Mouse (Mus musculus) T-cell, adult 66 days (primary cell): ENCODE measurements around the gene Rhox2c. TPM values are rescaled to one million over a fixed set of nuclear protein-coding genes. Genes with fewer than 3 reads are reported as not detected.

Experiments
- total RNA-seq, 2 experiments: library from RNA; stranded (reverse); gene quantifications; 3 replicates in 1 of 2; 4 replicates in 1 of 2; pipeline ENCODE4 v1.2.4; 2023

The Rhox2c gene
- total RNA-seq: not detected

GRCm38 (mm10) chrX:37453380-37453779, at the start of gene Rhox2c:
Rhox2c (plus strand) TSS chrX:37453680.

GRCm38 (mm10) chrX:37411767-37412166, 41.7 kb upstream of the Rhox2c start, which contains the start of gene Rhox2b:
Rhox2b (plus strand) TSS chrX:37412067.

GRCm38 (mm10) chrX:37432194-37432593, 21.3 kb upstream of the Rhox2c start, which contains the start of gene Rhox4b:
Rhox4b (plus strand) TSS chrX:37432494.

GRCm38 (mm10) chrX:37458285-37458684, 4.8 kb downstream of the Rhox2c start, which contains the start of gene Rhox3c:
Rhox3c (plus strand) TSS chrX:37458585.

GRCm38 (mm10) chrX:37480037-37480436, 26.6 kb downstream of the Rhox2c start, which contains the start of gene Rhox4c:
Rhox4c (plus strand) TSS chrX:37480337.

GRCm38 (mm10) chrX:37514059-37514458, 60.6 kb downstream of the Rhox2c start, which contains the start of gene Rhox4d:
Rhox4d (plus strand) TSS chrX:37514359.

Other genes with a start within 250 kb of the Rhox2c start
- gene Gm9, start 242.6 kb upstream of the Rhox2c start, total RNA-seq: not detected
- not detected for gene Rhox1, start 231.4 kb upstream of the Rhox2c start, total RNA-seq
- gene Rhox2a, start 208.7 kb upstream of the Rhox2c start, total RNA-seq: not detected
- gene Rhox3a, start 203.8 kb upstream of the Rhox2c start, total RNA-seq: not detected
- not detected for gene Rhox4a, start 188.3 kb upstream of the Rhox2c start, total RNA-seq
- gene Rhox3a2, start 73.7 kb upstream of the Rhox2c start, total RNA-seq: not detected
- gene Rhox4a2, start 62.8 kb upstream of the Rhox2c start, total RNA-seq: not detected
- not detected for gene Rhox2b, start 41.6 kb upstream of the Rhox2c start, total RNA-seq
- gene Rhox4b, start 21.2 kb upstream of the Rhox2c start, total RNA-seq: not detected
- not detected for gene Rhox3c, start 4.9 kb downstream of the Rhox2c start, total RNA-seq
- gene Rhox4c, start 26.7 kb downstream of the Rhox2c start, total RNA-seq: not detected
- gene Rhox2d, start 39.7 kb downstream of the Rhox2c start, total RNA-seq: not detected
- not detected for gene Rhox4d, start 60.7 kb downstream of the Rhox2c start, total RNA-seq
- gene Rhox2e, start 76.8 kb downstream of the Rhox2c start, total RNA-seq: not detected
- gene Rhox3e, start 88.3 kb downstream of the Rhox2c start, total RNA-seq: not detected
- gene Rhox4e, start 103.7 kb downstream of the Rhox2c start, total RNA-seq: not detected
- not detected for gene Rhox2f, start 117.7 kb downstream of the Rhox2c start, total RNA-seq
- gene Rhox3f, start 127.3 kb downstream of the Rhox2c start, total RNA-seq: not detected
- gene Rhox4f, start 154.0 kb downstream of the Rhox2c start, total RNA-seq: not detected
- gene Rhox3g, start 174.9 kb downstream of the Rhox2c start, total RNA-seq: not detected
- gene Rhox2g, start 189.8 kb downstream of the Rhox2c start, total RNA-seq: not detected
- gene Rhox4g, start 197.6 kb downstream of the Rhox2c start, total RNA-seq: not detected
- not detected for gene Rhox3h, start 215.1 kb downstream of the Rhox2c start, total RNA-seq
- gene Rhox2h, start 219.6 kb downstream of the Rhox2c start, total RNA-seq: not detected